Mouse (Mus musculus): Measurements from ENCODE around the gene Eif3d.

DNA sequence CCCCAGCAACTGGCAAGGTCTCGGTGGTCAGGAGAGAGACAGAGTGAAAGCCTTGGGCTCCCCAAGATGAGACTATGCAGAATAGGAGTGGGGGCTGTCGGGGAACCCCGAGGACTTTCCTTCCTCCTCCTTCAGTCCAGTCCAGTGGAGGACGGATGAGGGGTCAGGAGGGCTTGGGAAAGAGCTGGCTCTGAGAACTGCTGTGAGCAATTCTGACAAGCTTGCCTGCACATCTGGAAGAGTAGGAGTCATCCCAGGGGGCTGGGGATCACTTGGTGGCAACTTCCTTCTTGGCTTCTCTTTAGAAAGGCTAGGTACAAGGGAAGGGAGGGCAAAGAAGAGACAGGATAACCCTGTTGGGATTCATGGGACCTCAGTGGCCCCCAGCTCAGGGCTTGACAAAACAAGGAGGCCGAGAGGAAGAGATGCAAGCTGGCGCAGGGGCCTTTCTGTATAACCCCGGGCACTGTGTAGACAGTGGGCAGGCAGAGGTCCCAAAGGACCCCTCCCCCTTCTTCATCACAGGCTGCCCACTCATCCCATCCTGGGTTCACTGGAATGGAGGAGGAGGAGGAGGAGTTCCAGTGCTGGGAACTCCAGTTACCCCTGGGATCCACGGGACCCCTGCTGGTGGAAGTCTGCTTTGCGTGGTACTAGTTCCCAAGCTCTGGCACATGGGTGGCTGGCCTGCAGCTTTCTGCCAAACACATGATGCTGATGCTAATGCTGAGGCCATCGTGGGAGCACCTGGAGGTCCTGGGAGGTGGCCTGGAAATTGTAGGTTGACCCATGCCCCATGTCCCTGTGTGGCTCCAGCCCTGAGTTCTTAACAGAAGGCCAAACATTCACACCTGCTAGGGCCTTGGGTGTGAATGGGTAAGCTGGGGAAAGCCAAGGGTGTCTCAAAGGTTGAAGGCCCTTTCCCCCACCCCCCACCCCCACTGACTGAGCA, 49.8 kb downstream of the Eif3d start:
- TF ChIP-seq CTCF (IDR thresholded peaks at IDR 0.05; ENCODE audit: insufficient read depth, low read length) (no peak), POLR2A (IDR thresholded peaks at IDR 0.05; ENCODE audit: borderline replicate concordance, extremely low read depth, low read depth, low read length) (no peak)
